Mouse (Mus musculus): ENCODE results near the gene Itfg2. TPM values are rescaled to one million over a fixed set of nuclear protein-coding genes. Genes with fewer than 3 reads are reported as not detected.
A peak's percentile ranks its signal among the peaks of the same experiment; 100 is the strongest.
"Not testable (repeated sequence)": the region's sequence is repeated elsewhere in the genome, so short reads cannot be mapped to it uniquely, and the experiment has no call there.

The Itfg2 gene
- total RNA-seq, 2 experiments from 2014 or later: 24.1 to 25.0 TPM

GRCm38 (mm10) chr6:128389185-128389584 lies 35.5 kb downstream of the Itfg2 start:
- DNase-seq (ENCODE audit: low spot score in 2 of 2): no peak

- no peak for DNase-seq (ENCODE audit: low spot score in 2 of 2)
These were observed 39.7 kb downstream of the Itfg2 start for GRCm38 (mm10) chr6:128385026-128385425.

DNA sequence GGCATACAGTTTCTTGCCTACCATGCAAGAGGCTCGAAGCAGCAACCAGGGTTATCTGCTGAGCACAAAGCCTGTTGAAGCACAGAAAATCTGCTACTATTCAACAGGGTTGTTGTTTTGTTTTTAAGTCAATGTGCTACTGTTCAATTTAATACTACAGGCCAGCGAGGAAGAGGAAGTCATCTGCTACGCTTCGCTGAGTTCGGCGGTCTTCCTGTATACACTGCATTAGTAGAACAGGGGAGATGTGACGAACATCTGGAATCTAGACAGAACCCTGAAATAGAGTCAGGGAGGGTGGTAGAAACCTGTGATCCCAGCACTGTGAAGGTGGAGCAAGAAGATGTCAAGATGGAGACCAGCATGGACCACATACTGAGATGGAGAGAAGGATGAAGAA lies 41.0 kb downstream of the Itfg2 start:
- DNase-seq (ENCODE audit: low spot score in 2 of 2): no peak

GRCm38 (mm10) chr6:128381254-128381653 lies 43.5 kb downstream of the Itfg2 start:
- no peak for DNase-seq (ENCODE audit: low spot score in 2 of 2)

GRCm38 (mm10) chr6:128380594-128381167 lies 44.0 kb downstream of the Itfg2 start:
- DNase-seq (ENCODE audit: low spot score in 2 of 2): not testable (repeated sequence)

- DNase-seq (ENCODE audit: low spot score in 2 of 2): no peak
These were observed 45.1 kb downstream of the Itfg2 start for GRCm38 (mm10) chr6:128379636-128380035.

DNA sequence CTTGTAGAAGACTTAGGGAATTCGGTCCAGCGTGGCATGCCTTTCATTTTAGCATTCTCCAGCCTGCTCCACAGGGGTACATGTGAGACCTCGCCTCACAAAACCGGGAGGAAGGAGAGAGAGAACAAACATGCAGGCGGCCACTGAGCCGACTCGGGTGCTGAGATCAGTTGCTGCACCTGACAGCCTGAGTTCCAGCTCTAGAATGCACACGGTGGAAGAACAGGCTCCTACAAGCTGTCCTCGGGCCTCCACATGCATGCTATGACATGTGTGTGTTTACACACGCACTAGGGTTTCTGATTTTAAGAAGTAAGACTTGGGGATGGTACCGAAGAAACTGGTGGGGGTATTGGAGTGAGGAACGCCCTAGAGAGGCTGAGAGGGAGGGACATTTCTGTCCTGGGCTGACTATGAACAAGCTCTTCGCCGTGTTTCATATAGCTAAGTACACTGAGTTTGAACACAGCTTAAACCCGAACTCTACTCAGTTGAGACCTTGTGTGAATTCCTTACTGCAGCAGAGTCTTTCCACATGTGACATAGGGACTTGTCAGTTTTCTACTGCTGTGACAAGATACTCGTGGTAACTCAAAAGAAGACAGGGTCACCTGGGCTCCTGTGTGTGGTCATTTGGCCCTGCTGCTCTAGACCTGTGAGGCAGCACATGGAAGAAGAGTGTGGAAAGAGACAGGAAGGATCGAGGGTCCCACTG lies 48.2 kb downstream of the Itfg2 start:
- no peak for DNase-seq (ENCODE audit: low spot score in 2 of 2)

DNA sequence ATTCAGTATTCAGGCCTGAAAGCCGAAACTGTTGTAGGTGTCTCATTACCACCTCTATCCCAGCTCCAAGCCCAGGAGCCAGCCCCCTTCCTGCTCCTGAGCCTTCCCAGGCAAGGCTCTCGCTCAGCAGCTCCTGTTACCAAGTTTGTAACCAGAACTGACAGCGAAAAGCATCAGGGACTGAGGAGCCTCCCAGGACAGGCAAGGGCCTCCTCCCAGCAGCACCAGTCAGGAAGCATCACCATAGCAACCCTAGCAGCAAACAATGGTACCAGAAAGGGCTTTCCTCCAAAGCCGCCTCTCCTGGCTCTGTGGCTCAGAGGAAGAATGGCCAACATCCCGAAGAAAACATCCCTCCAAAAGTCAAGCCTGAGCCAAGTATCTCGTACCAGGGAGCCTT lies 49.5 kb downstream of the Itfg2 start, which contains the start of the genes Tex52 and Gm44596:
Gene Tex52, plus strand, starts transcription at position 265 of the 400 bp plus-strand sequence.
Gene Gm44596, plus strand, starts transcription at position 312 of the 400 bp plus-strand sequence.
- peak; percentile 30 to 31 for DNase-seq (ENCODE audit: low spot score in 2 of 2)

DNA sequence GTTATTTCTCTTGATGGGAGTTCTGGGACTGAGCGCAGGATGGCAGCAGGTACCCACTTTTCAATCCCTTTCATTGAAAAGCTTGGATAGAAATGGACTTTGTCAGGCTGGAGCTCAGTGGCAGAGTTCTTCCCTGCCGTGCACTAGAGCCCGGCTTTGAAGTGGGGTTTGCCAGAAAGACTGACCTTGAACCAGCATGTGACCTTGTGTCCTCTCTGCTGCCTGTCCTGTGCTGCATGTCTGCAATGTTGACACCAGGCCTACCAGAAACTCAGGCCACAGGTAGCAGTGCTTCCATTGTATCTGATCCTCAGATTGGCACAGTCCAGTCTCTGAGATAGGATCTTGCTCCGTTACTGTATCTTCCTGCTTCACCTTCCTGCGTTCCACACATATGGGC lies 54.7 kb downstream of the Itfg2 start:
- no peak for DNase-seq (ENCODE audit: low spot score in 2 of 2)

DNA sequence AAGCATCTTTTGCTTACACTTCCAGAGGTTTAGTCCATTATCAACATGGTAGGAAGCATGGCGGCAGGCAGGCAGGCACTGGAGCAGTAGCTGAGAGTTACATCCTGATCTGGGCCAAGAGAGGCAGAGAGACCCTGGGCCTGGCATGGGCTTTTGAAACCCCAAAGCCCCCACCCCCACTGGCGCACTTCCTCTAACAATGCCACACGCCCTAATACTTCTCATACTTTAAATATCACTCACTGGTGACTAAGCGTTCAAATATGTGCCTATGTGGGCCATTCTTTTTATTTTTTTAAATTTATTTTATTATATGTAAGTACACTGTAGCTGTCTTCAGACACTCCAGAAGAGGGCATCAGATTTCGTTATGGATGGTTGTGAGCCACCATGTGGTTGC lies 58.3 kb downstream of the Itfg2 start:
- no peak for DNase-seq (ENCODE audit: low spot score in 2 of 2)

DNA sequence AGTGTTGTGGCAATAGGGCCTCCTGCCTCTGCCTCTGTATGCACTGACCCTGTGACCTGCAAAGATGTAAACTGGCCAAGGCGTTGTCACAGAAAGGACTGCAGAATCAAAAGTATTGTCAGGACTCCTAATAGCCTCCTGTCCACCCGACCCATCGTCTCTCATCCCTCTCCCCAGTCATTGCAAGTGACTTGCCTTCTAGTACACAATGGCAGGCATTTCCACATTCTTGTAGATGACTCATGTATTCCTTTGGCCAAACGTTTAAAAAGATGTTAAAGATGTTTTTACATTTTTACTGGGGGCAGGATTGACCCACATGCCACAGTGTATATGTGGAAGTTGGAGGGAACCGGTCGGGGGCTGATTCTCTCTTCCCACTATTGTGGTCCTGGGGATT lies 60.0 kb downstream of the Itfg2 start:
- DNase-seq (ENCODE audit: low spot score in 2 of 2): no peak

GRCm38 (mm10) chr6:128363007-128363825 lies 61.5 kb downstream of the Itfg2 start:
- no peak for DNase-seq (ENCODE audit: low spot score in 2 of 2)

DNA sequence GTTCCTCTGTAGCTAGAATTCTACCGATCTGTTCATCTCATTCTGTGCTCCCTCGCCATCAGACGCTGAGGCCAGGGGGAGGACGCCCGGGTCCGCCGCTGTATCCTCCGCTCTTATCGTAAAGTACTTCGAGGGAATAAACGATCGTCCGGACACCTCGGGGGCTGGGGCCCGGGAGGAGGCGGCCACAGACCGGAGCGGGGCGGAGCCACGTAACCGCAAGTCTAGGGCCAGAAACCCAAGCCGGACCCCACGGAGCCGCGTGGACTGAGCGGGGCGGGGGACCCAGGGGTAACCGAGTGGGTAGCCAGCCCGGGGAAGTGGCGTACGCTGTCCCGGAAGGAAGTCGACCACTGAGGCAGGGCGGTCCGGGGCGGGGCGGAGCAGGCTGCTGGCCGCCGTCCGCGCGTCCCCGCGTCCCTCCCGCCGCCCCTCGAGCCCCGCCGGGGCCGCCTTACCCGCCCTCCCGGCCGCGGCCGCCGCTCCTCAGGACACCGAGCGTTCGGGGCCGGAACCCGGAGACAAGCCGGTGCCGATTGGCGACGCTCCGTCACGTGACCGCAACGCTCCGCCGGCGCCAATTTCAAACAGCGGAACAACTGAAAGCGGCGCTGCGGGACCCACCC lies 62.2 kb downstream of the Itfg2 start, which contains the start of the genes Rhno1 and Foxm1:
Gene Rhno1, minus strand, starts transcription at position 531 of the 626 bp plus-strand sequence.
Gene Foxm1, plus strand, starts transcription at position 587 of the 626 bp plus-strand sequence.
- peak; percentile 80 to 86 for DNase-seq (ENCODE audit: low spot score in 2 of 2)

GRCm38 (mm10) chr6:128361901-128362300 lies 62.8 kb downstream of the Itfg2 start:
- no peak for DNase-seq (ENCODE audit: low spot score in 2 of 2)

Other genes starting within 250 kb of the Itfg2 start
- gene Tead4, start 124.1 kb downstream of the Itfg2 start, total RNA-seq (2021): 1 to 10 TPM in 1 of 2 experiments, under 1 TPM in 1; 0.56 to 1.9 TPM
- 10 to 100 TPM; 15.4 to 18.6 TPM for gene Tulp3, start 69.1 kb downstream of the Itfg2 start, total RNA-seq (2021)
- gene Rhno1, start 62.0 kb downstream of the Itfg2 start, total RNA-seq (2021): 10 to 100 TPM; 18.0 to 18.8 TPM
- gene Foxm1, start 62.0 kb downstream of the Itfg2 start, total RNA-seq (2021): 1 to 10 TPM; 1.1 to 1.2 TPM
- 1 to 10 TPM in 1 of 2 experiments, under 1 TPM in 1; 0.68 to 1.3 TPM for gene Tex52, start 49.5 kb downstream of the Itfg2 start, total RNA-seq (2021)
- gene Gm44596, start 49.4 kb downstream of the Itfg2 start, total RNA-seq (2021): not detected
- gene Nrip2, start 25.6 kb downstream of the Itfg2 start, total RNA-seq (2021): 10 to 100 TPM; 10.5 to 11.7 TPM
- 100 to 1,000 TPM; 124 to 128 TPM for gene Fkbp4, start 13.7 kb upstream of the Itfg2 start, total RNA-seq (2021)
- gene Pzp, start 101.8 kb upstream of the Itfg2 start, total RNA-seq (2021): not detected
- gene A2ml1, start 156.7 kb upstream of the Itfg2 start, total RNA-seq (2021): 10 to 100 TPM; 10.3 to 11.6 TPM
- gene Klrb1a, start 198.6 kb upstream of the Itfg2 start, total RNA-seq (2021): not detected
- not detected for gene Clec2h, start 237.5 kb upstream of the Itfg2 start, total RNA-seq (2021)